Mouse (Mus musculus): ENCODE measurements around the gene Kcne1. TPM values are rescaled to one million over a fixed set of nuclear protein-coding genes. Genes with fewer than 3 reads are reported as not detected.

Gene Kcne1
- total and polyA plus RNA-seq, 2 experiments from 2014 or later = 0.05 to 0.16 TPM

DNA sequence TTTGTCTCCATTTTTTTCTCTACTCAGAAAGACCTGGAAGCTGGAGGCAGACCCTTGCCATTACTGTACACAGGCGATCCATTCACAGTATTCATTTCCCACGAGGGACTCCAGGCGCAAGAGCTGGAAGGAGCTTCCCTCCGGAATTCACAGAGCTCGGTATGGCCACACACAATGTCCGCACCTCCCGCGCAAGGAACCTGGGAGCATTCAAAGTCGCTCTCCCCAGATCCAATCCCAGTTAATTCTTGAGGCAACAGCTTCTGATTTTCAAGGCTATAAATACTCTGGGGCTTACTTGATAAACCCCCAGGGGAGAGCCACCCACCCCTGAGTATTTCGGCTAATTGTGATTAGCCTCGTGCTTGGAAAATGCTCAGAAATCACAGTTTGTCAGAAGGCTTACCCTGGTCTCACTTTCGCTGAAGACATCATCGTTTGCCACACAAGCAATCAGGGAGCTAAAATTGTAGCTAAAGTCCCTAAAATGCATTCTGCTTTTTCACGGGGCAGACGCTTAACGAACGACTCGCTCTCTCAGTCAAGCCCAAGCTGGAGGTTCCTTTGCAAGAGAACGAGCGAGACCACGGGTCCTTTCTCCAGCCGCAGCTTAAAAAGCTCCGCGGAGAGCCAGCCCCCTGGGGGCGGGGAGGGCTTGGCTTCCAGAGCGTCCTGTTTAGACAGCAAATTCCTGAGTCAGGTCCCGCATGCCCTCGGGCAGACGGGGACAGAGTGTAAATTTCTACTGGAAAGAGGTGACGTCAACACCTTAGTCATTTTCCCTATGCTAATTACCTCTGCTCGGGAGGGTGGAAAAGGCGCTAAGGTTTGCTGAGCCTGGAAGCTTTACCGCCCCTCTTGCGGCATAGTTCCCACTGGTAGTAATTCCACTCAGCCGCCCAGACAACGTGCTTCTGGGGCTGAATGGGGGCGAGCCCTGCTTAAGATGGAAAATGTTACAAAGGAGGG, 40.5 kb upstream of the Kcne1 start:
- H3K27ac ChIP-seq = peak overlapping the region; percentile 73
- H3K9me3 ChIP-seq (ENCODE audit: low read length) = no peaks in the 10 kb centered on the region
- peaks cover 13% of the 10 kb centered on the region for H3K36me3 ChIP-seq (ENCODE audit: insufficient read depth, low read length)
- peak overlapping the region; percentile 51 for H3K9ac ChIP-seq (replicated peaks; ENCODE audit: low read length)
- ATAC-seq (peak; percentile 88), DNase-seq (ENCODE audit: low spot score) (peak; percentile 86)
- peak overlapping the region; percentile 81 for H3K4me2 ChIP-seq (ENCODE audit: low read depth, low read length)
- H3K27me3 ChIP-seq (ENCODE audit: insufficient read depth, low read length) = no peaks in the 10 kb centered on the region
- under 1% methylated on average over 37 of the region's 37 CpGs for WGBS
- peak overlapping the region; percentile 36 for H3K4me3 ChIP-seq (ENCODE audit: low read length)
- peaks cover 5% of the 10 kb centered on the region; the same call in 1 of the 2 replicates for H3K4me1 ChIP-seq (ENCODE audit: insufficient read depth, low read length)
- TF ChIP-seq CTCF (IDR thresholded peaks at IDR 0.05; ENCODE audit: low read depth) = no peak

DNA sequence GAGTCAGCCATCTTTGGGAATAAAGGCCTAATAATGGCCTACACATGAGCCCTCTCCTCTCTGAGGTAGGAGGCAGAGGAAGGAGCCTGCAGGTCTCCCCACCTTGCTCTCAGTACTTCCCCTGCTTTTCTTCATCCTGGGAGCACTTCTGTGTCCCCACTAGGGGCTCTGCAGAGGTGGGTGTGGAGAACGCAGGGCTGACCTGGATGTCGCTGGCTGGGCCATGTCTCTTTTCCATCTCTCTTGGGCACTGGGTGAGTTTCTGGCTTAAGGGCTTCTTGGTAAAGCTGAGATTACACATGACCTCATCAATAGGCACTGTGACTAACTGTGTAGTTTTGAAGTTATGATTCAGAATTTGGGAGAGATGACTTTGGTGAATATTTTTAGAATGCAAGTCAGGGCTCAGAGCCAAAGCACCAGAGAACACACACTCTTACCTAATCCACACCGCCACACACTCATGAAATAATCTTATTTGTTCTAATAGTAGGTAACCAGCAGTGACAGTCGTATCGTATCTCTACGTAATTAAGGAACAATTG, 39.4 kb upstream of the Kcne1 start:
- H3K9ac ChIP-seq (replicated peaks; ENCODE audit: low read length) = no peak overlapping the region
- TF ChIP-seq CTCF (IDR thresholded peaks at IDR 0.05; ENCODE audit: low read depth) = peak; percentile 32; the same call in 1 of the 2 replicates
- peak overlapping the region; percentile 81 for H3K4me2 ChIP-seq (ENCODE audit: low read depth, low read length)
- WGBS = 64% methylated on average over 6 of the region's 6 CpGs
- no peak for DNase-seq (ENCODE audit: low spot score)
- peaks cover 13% of the 10 kb centered on the region for H3K36me3 ChIP-seq (ENCODE audit: insufficient read depth, low read length)
- peaks cover 5% of the 10 kb centered on the region; the same call in 1 of the 2 replicates for H3K4me1 ChIP-seq (ENCODE audit: insufficient read depth, low read length)
- H3K9me3 ChIP-seq (ENCODE audit: low read length) = no peaks in the 10 kb centered on the region
- no peak overlapping the region for H3K4me3 ChIP-seq (ENCODE audit: low read length)
- H3K27ac ChIP-seq = no peak overlapping the region
- no peaks in the 10 kb centered on the region for H3K27me3 ChIP-seq (ENCODE audit: insufficient read depth, low read length)
- ATAC-seq = no peak

DNA sequence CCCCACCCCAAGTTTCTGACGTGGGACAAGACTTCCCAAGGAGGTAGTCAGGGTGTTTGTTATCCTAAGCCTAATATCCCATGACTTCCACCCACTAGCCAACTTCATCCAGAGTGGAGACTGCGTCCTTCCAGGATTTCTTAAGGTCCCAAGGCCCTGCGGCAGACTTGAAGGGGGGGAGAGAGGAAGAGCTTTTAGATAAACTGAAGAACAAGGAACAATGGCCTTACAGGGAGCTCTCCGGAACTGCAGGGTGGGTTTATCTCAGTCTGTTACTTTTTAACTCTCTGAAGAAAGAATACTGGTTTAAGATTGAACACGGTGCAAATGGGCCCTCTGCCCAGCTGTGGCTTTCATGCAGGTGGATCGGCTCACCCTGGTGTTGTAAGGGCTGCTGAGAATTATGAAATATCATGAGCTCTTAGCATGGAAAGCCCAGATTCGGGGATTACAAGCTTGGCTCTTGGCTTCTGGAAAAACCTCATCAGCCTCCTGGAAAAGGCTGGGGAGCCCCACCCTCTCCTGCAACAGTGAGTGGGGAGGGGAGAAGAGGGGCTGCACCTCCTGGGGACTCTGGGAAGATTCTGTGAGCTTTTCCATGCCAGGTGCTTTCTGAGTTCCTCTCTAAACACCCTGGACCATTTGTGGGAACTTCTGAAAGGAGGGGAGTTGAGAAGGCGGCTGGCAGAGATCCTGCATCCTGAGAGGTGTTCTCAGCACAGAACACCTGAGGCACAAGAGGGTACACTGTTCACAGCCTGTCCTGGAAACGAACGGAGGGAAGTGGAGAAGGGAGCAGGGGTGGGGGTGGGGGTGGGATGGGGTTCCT, 38.7 kb upstream of the Kcne1 start:
- H3K4me2 ChIP-seq (ENCODE audit: low read depth, low read length) = no peak overlapping the region

DNA sequence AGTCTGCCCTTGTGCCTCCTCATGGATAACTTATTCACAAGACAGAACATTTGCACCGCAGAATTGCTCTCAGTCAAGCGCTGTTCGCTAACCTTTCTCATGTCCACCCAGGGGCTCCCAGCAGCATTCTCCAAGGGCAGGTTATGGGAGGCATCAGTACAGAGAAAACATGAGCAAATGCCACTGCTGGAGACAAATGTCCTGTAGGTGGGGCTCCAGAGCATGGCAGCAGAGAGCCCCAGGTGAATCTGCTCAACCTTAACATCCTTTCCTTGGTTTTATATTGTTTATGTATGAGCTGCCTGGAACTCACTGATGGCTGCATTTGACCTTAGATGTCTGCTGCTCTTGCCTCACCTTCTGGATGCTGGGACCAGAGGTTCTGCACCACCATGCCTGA, 34.5 kb upstream of the Kcne1 start:
- H3K4me2 ChIP-seq (ENCODE audit: low read depth, low read length) = no peak overlapping the region
- no peak overlapping the region for H3K27ac ChIP-seq
- ATAC-seq (no peak), DNase-seq (ENCODE audit: low spot score) (no peak)
- H3K9ac ChIP-seq (replicated peaks; ENCODE audit: low read length) = no peak overlapping the region
- H3K9me3 ChIP-seq (ENCODE audit: low read length) = no peaks in the 10 kb centered on the region
- no peaks in the 10 kb centered on the region for H3K4me1 ChIP-seq (ENCODE audit: insufficient read depth, low read length)
- WGBS = 99% methylated on average over 3 of the region's 3 CpGs
- H3K27me3 ChIP-seq (ENCODE audit: insufficient read depth, low read length) = no peaks in the 10 kb centered on the region
- peaks cover 25% of the 10 kb centered on the region for H3K36me3 ChIP-seq (ENCODE audit: insufficient read depth, low read length)
- TF ChIP-seq CTCF (IDR thresholded peaks at IDR 0.05; ENCODE audit: low read depth) = peak; percentile 36; the same call in 1 of the 2 replicates
- no peak overlapping the region for H3K4me3 ChIP-seq (ENCODE audit: low read length)

More for the DNA sequence above, 38.7 kb upstream of the Kcne1 start:
- Histone ChIP-seq H3K9ac (replicated peaks; ENCODE audit: low read length) (no peak overlapping the region), H3K9me3 (ENCODE audit: low read length) (no peaks in the 10 kb centered on the region), H3K4me3 (ENCODE audit: low read length) (no peak overlapping the region), H3K4me1 (ENCODE audit: insufficient read depth, low read length) (peaks cover 5% of the 10 kb centered on the region; the same call in 1 of the 2 replicates), H3K27me3 (ENCODE audit: insufficient read depth, low read length) (no peaks in the 10 kb centered on the region), H3K27ac (no peak overlapping the region), H3K36me3 (ENCODE audit: insufficient read depth, low read length) (peaks cover 19% of the 10 kb centered on the region)
- no peak for TF ChIP-seq CTCF (IDR thresholded peaks at IDR 0.05; ENCODE audit: low read depth)
- 59% methylated on average over 10 of the region's 10 CpGs for WGBS
- ATAC-seq (no peak), DNase-seq (ENCODE audit: low spot score) (no peak)

DNA sequence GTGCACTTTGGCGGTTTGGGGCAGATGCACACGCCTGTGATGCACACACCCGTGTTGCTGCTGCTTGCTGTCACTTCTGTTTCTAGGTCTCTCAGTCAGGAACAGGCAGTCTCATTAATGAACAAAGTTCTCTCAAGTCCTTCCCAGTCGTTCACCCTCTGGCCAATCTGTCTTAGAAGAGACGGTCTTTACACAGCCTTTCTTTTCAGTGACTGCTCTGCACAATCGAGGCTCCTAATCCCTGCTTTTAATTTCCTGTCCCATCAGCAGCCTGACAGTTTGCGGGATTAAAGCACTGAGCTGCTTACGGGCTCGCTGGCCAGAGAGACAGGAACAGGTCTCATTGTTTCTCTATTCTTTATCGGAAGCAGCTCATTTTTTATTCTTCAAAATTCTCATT, 28.4 kb upstream of the Kcne1 start:
- DNase-seq (ENCODE audit: low spot score) = no peak
- Histone ChIP-seq H3K9me3 (ENCODE audit: low read length) (no peaks in the 10 kb centered on the region), H3K27me3 (ENCODE audit: insufficient read depth, low read length) (no peaks in the 10 kb centered on the region), H3K4me2 (ENCODE audit: low read depth, low read length) (no peak overlapping the region), H3K27ac (no peak overlapping the region), H3K9ac (replicated peaks; ENCODE audit: low read length) (no peak overlapping the region), H3K4me1 (ENCODE audit: insufficient read depth, low read length) (peaks cover 3% of the 10 kb centered on the region; the same call in 1 of the 2 replicates), H3K36me3 (ENCODE audit: insufficient read depth, low read length) (peaks cover 3% of the 10 kb centered on the region; the same call in 1 of the 2 replicates), H3K4me3 (ENCODE audit: low read length) (no peak overlapping the region)
- 53% methylated on average over 10 of the region's 10 CpGs for WGBS
- TF ChIP-seq CTCF (IDR thresholded peaks at IDR 0.05; ENCODE audit: low read depth) = no peak
- ATAC-seq = no peak

DNA sequence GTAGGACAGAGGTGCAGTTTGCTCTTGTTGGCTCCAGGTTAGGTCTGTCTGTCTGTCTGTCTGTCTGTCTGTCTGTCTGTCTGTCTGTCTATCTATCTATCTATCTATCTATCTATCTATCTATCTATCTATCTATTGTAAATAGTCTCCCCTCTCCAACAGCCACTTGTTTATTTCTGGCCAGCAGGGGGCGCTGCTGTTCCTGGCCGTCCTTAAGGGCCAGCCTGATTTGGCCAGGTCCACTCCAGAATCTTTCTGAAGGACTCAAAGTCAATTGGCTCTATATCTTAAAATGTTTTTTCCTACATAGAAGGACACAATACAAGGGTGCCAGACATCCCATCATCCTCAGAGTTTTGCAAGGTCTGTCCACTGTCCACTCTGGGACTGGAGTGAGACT, 25.8 kb upstream of the Kcne1 start:
- DNase-seq (ENCODE audit: low spot score) = peak; percentile 64

More for the DNA sequence above, 25.8 kb upstream of the Kcne1 start:
- 3% methylated on average over 2 of the region's 2 CpGs for WGBS
- Histone ChIP-seq H3K27ac (no peak overlapping the region), H3K4me3 (ENCODE audit: low read length) (no peak overlapping the region), H3K36me3 (ENCODE audit: insufficient read depth, low read length) (no peaks in the 10 kb centered on the region), H3K4me1 (ENCODE audit: insufficient read depth, low read length) (peaks cover 5% of the 10 kb centered on the region; the same call in 1 of the 2 replicates), H3K9me3 (ENCODE audit: low read length) (no peaks in the 10 kb centered on the region), H3K4me2 (ENCODE audit: low read depth, low read length) (no peak overlapping the region), H3K9ac (replicated peaks; ENCODE audit: low read length) (no peak overlapping the region), H3K27me3 (ENCODE audit: insufficient read depth, low read length) (no peaks in the 10 kb centered on the region)
- TF ChIP-seq CTCF (IDR thresholded peaks at IDR 0.05; ENCODE audit: low read depth) = peak; percentile 79
- ATAC-seq = no peak
